Mouse (Mus musculus): ENCODE results near the gene Zc3h12c. TPM values are rescaled to one million over a fixed set of nuclear protein-coding genes. Genes with fewer than 3 reads are reported as not detected.

Zc3h12c gene
- total RNA-seq, 1 experiment from 2014 or later, result 8.7 TPM

GRCm38 (mm10) chr9:52168686-52169270, 406 bp upstream of the Zc3h12c start:
- ATAC-seq (replicated peaks; ENCODE audit: low read depth, poor library complexity, severe bottlenecking), result peak; percentile 80

- ATAC-seq (replicated peaks; ENCODE audit: low read depth, poor library complexity, severe bottlenecking), result no peak
These were observed 888 bp downstream of the Zc3h12c start for GRCm38 (mm10) chr9:52167506-52167862.

DNA sequence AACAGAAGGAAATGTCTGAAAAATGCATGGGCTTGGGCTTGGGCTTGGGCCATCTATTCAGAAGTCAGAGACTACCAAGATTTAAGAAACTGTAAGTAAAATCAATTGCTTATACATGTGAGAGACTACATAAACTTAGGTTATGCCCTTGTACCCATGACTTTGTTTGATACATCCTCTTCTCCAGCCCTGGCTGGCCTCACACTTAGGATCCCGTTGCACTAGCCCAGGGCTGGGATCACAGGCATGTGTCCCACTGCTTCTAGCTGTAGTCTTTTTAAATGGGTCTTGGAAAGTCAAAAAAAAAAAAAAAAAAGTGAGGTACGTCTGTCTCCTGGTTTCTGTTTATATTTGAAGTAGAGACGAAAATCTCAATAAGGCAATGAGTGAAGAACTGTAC, 1.3 kb downstream of the Zc3h12c start:
- no peak for ATAC-seq (replicated peaks; ENCODE audit: low read depth, poor library complexity, severe bottlenecking)

DNA sequence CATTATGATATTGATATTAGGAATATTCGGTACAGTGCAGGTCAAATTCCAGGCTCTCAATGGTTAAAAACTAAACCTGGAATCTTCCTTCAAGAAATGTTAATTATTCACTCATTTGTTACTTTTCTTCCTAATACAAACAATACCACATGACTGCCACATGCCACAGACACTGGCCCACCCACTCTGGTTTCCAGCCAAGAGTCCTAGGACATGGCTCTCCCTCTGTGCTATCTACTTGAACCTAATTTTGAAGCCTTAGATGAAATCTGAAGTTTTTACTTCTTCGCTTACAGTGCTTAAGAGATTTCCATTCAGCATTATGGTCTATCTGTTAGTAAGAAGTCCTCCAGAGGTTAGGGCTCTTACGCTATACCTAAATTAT, 2.7 kb downstream of the Zc3h12c start:
- ATAC-seq (replicated peaks; ENCODE audit: low read depth, poor library complexity, severe bottlenecking), result no peak

DNA sequence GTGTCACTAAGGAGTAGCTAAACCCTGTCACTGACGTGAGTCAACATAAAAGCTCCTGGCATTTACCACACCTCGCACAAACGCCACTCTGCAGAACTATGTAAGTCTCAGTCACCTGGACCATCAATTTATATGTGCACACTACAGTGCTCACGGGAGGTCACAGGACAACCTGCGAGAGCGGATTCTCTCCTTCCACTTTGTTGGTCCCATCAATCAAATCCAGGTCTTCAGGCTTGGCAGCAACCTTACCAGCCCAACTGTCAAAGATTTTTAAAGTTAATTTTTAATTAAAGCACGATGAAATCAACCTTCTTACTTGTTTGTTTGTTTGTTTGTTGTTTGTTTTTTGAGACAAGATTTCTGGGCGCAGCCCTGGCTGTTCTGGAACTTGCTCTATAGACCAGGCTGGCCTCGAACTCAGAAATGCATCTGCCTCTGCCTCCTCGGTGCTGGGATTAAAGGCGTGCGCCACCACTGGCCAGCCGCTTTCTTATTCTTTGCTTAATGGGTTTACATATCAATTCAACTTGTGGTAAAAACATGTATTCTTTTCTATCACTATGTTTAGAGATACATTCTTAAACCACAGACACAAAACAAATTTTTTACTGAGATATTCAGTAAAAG, 3.2 kb downstream of the Zc3h12c start:
- no peak for ATAC-seq (replicated peaks; ENCODE audit: low read depth, poor library complexity, severe bottlenecking)

DNA sequence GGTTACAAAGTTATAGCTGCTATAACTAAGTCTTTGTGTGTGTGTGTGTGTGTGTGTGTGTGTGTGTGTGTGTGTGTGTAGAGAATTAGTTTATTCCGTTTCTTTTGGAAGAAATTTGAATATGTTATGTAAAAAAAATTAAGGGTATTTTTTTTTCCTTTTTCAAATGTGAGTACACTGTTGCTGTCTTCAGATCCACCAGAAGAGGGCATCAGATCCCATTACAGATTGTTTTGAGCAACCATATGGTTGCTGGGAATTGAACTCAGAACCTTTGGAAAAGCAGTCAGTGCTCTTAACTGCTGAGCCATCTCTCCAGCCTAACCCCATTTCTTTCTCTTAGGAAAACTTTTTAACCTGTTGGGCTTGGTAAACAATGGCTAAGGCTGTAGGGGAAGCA, 7.9 kb downstream of the Zc3h12c start:
- ATAC-seq (replicated peaks; ENCODE audit: low read depth, poor library complexity, severe bottlenecking), result no peak

DNA sequence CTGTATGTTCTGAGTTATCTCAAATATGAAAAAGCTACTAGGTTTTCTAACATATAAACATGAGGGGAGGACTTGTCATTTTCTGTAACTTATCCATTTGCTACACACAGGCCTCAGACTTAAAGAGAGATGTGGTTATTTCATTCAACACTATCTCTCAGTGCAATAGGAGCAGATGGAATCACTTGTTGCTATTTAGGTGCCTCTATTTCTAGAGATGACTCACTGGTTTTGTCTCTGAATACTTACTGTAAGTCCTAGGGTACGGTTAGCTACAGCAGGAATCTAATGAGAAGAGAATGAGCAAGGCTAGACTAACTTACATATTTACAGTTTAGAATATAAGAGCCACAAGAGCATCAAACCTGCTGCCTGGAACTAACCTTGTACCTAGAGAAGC, 9.8 kb downstream of the Zc3h12c start:
- no peak for ATAC-seq (replicated peaks; ENCODE audit: low read depth, poor library complexity, severe bottlenecking)

DNA sequence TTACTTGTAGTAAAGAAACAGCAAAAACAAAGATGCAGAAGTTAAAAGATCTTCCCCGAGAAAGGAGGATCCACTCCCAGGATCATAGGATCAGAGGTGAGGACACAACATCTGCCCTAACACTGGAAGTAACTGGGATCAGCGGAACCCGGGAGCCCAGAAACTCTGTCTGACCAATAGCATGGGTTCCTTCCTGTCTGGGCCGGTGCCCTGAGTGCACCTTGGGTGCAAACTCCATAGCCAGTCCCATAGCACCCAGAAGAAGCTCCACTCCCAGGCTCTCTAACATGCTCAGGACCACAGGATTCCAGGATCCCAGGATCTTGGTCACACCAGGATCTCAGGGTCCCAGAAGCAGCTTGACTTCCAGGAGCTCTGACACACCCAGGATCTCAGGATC, 13.0 kb downstream of the Zc3h12c start:
- ATAC-seq (replicated peaks; ENCODE audit: low read depth, poor library complexity, severe bottlenecking), result no peak

GRCm38 (mm10) chr9:52154253-52154652, 14.1 kb downstream of the Zc3h12c start:
- peak; percentile 32; the same call in 1 of the 2 replicates for ATAC-seq (replicated peaks; ENCODE audit: low read depth, poor library complexity, severe bottlenecking)

DNA sequence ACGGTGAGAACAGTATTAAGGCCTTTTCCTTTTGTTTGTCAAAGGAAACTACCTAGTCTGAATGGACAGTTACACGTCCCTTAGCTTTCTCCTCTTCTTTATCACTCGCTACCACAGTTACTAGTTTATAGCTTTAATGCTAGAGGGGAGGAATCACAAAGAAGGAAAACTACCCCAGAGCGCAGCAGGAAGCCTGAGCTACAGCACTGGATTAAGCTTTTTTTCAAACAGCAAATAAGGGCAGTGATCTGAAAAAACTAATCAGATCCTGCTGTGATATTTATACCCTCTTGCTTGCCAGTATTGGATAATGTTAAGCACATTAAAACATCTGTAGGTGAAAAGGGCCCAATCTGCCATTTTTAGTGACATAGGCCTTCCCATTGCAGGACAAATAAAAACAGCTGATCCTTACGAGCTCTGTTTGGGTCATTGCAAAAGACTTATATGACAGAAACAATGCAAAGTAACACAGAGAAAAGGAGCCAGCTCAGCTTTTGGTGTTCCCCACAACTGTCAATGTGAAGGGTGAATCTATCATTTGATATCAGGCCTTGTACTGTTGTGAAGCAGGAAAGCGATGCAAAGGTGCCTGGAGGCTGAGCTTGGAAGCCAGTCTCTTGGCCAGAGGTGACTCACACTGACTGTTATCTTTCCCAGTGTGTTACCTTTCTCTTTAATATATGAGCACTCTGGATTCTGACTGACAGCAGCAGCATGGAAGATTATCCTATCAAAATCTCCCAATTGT, 16.1 kb downstream of the Zc3h12c start:
- ATAC-seq (replicated peaks; ENCODE audit: low read depth, poor library complexity, severe bottlenecking), result no peak

GRCm38 (mm10) chr9:52149768-52150167, 18.6 kb downstream of the Zc3h12c start:
- ATAC-seq (replicated peaks; ENCODE audit: low read depth, poor library complexity, severe bottlenecking), result no peak

GRCm38 (mm10) chr9:52149286-52149685, 19.1 kb downstream of the Zc3h12c start:
- ATAC-seq (replicated peaks; ENCODE audit: low read depth, poor library complexity, severe bottlenecking), result no peak

GRCm38 (mm10) chr9:52148831-52149230, 19.5 kb downstream of the Zc3h12c start:
- ATAC-seq (replicated peaks; ENCODE audit: low read depth, poor library complexity, severe bottlenecking), result no peak

DNA sequence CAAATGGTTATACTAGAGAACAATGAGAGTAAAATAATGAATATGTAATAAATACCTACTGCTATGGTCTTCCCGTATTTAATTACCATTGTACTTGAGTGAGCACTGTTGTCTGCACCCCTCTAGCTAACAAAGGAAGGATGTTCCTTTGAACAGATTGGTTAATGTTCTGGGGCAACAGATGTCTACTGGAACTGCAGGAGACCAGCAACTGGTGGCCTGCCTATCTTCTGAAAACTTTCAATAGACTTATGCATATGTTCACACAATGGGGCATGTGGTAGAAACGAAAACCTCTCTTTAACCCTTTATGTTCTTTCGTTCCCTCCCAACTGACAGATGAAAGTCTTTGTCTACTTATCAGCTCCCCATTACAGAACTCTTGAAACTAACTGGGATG, 20.1 kb downstream of the Zc3h12c start:
- ATAC-seq (replicated peaks; ENCODE audit: low read depth, poor library complexity, severe bottlenecking), result no peak

DNA sequence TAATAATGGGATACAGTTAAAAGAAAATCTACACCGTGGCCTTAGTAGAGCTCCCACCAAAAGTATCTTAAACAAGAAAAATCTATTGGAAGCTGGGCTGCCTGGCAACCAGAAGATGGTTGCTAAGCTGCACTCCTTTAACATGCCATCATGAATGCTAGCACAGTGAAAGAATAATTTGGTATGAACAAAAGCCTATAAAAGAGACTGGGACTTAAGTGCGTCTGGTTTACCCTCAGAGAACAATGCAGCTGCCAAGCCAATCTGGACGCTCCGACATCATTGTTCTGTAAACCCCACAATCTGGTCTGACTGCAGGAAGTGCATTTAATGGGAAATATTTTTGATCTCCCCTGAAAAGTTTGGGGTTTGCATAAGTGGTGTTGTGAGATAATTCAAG, 22.1 kb downstream of the Zc3h12c start:
- ATAC-seq (replicated peaks; ENCODE audit: low read depth, poor library complexity, severe bottlenecking), result no peak

DNA sequence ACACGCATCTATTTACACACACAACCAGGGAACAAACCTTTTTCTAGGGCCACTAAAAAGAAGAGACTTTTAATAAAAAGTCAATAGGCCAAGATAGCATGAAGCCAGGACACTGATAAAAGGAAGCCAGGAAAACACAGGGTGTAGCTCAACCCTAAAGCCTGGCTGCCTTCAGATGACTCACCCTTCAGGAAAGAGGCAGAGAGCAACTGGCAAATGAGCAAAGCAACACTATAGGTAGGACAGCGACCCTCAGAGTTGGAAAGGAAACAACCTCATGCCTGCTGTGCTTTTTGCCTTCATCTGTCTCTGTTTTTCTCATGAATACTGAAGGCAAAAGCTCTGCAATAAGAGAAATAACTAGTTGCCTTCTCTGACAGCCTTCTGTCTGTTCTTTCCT, 35.6 kb downstream of the Zc3h12c start:
- no peak for ATAC-seq (replicated peaks; ENCODE audit: low read depth, poor library complexity, severe bottlenecking)

DNA sequence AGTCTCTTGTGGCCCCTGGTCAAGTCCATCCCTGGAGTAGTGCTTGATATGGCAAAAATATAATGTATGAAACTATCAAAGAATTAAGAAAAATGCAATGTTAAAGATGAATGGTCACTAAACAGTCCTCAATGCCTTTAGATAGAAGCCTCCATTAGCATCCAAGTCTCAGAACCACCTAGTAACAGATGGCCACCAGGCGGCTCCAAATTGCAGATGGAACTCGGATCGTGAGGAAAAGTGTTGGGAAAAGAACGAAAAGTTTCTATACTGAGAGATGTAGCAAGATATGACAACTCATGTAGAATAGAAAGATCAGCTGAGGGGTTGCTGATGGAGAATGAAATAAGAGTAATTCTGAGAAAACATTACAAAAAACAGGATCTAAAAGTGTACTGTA, 38.0 kb downstream of the Zc3h12c start:
- no peak for ATAC-seq (replicated peaks; ENCODE audit: low read depth, poor library complexity, severe bottlenecking)

DNA sequence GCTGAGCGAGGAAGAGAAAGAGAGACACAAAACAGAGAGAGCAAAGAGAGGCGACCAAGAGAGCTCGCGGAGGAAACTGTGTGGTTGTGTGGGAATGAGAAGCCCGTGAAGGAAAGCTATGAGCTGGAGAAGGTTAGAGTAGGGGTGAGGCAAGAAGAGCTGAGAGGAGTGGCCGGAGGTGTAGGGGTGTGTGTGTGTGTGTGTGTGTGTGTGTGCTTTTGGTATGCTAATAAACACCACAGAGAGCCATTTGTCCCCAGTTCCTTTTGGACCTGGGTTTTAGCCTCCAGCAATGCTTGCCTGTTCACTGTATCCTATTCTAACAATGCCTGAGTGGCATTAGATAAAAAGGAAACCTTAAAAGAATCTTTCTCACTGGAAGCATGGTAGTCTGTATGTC, 43.1 kb downstream of the Zc3h12c start:
- no peak for ATAC-seq (replicated peaks; ENCODE audit: low read depth, poor library complexity, severe bottlenecking)

GRCm38 (mm10) chr9:52119212-52119611, 49.2 kb downstream of the Zc3h12c start:
- no peak for ATAC-seq (replicated peaks; ENCODE audit: low read depth, poor library complexity, severe bottlenecking)

DNA sequence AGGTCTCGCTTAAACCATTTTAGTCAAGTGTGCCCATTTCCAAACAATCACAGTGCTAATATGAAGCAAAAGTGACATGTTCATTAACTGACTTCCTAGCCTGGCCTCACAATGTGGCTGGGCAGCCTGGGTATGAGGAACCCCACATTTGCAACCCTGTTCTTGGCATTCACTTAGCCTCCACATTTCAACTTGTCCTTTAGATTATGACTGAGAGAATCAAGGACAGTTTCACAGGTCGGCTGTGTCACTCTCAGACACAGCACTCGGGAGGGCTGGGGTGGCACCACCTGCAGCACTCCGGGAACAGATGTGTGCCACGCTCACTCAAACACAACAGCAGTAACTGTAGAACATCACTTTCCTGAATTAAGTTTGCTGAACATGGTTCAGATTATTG, 55.3 kb downstream of the Zc3h12c start:
- ATAC-seq (replicated peaks; ENCODE audit: low read depth, poor library complexity, severe bottlenecking), result no peak

DNA sequence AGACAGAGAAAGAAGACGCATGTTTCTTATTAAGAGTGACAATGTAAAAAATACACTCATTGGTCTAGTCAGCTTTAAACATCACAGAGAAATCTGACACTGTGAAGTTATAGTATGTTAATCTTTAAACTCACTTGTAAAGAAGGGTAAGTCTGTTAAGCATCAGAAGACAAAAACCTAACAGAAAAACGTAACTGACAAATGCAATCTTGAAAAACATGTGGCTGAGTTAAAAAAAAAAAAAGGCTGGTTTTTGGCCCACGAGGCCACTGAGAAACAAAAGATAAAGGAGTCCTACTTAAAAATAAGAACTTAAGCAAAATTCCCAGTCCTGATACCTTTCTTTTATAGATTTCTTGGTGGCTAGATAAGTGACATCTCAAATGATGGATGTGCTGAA, 57.6 kb downstream of the Zc3h12c start:
- 0 out of 2 replicates have a peak, but pooled peaks have one; percentile 29 for ATAC-seq (replicated peaks; ENCODE audit: low read depth, poor library complexity, severe bottlenecking)

DNA sequence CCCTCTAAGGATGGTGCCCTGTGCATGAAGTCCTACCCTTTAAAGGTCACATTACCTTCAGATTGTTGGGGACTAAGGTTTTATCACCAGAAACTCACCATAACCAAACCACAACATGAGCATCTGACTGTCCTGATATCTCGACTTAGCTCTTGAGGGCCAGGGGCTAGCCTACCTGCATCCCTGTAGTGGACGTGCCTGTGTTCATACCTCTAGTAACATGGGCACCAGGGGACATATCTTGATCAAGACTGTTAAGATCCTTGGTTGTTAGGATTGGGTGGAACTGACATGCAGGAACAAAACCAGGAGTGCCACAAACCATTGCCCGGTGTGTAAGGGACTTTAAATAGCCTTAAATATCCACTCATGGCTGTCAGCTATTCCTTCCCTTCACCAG, 61.2 kb downstream of the Zc3h12c start:
- no peak for ATAC-seq (replicated peaks; ENCODE audit: low read depth, poor library complexity, severe bottlenecking)
